Mouse (Mus musculus) thymus, adult 2 months (tissue): ENCODE data around the gene Actg1. TPM values are rescaled to one million over a fixed set of nuclear protein-coding genes. Genes with fewer than 3 reads are reported as not detected.
A peak's percentile ranks its signal among the peaks of the same experiment; 100 is the strongest.

Experiments
- DNase-seq: peaks from one replicate; pipeline ENCODE4 v3.0.0; 2021
- H3K27ac ChIP-seq: fragments of 200-500 bp; 2 replicates; pipeline ENCODE4 v1.5.1; 2012; ENCODE audit warnings: low read length, control low read depth; ENCODE audit not compliant: control insufficient read depth, insufficient read depth
- H3K27me3 ChIP-seq: fragments of 200-500 bp; 2 replicates; pipeline ENCODE4 v1.6.1; 2012; ENCODE audit warnings: mild to moderate bottlenecking, low read length, moderate library complexity, mixed read lengths; ENCODE audit not compliant: control insufficient read depth, insufficient read depth
- H3K36me3 ChIP-seq: fragments of 200-500 bp; 2 replicates; pipeline ENCODE4 v1.6.1; 2012; ENCODE audit warnings: mild to moderate bottlenecking, low read length, moderate library complexity; ENCODE audit not compliant: control insufficient read depth, insufficient read depth
- H3K4me1 ChIP-seq: fragments of 200-500 bp; replicated peaks from 2 replicates; pipeline ENCODE4 v1.6.1; 2012; ENCODE audit warnings: low read length; ENCODE audit not compliant: control insufficient read depth, insufficient read depth
- H3K4me3 ChIP-seq: fragments of 200-500 bp; 2 replicates; pipeline ENCODE4 v1.5.1; 2012; ENCODE audit warnings: mild to moderate bottlenecking, low read length, control low read depth, moderate library complexity; ENCODE audit not compliant: control insufficient read depth, insufficient read depth
- CTCF ChIP-seq: fragments of 200-500 bp; IDR thresholded peaks from 2 replicates; pipeline ENCODE4 v1.5.1; 2012; ENCODE audit warnings: mild to moderate bottlenecking, control low read depth, low read length, moderate library complexity, borderline replicate concordance; ENCODE audit not compliant: control insufficient read depth, poor library complexity, insufficient read depth; ENCODE audit errors: extremely low read depth
- POLR2A ChIP-seq: fragments of 200-500 bp; IDR thresholded peaks from 2 replicates; pipeline ENCODE4 v1.6.1; 2012; ENCODE audit warnings: mild to moderate bottlenecking, low read length, control low read depth, moderate library complexity; ENCODE audit not compliant: control insufficient read depth, poor library complexity, insufficient read depth; ENCODE audit errors: extremely low read depth
- WGBS: fragments of 180-500 bp; shearing (Covaris S2); methylation state at CpG from one replicate; pipeline ENCODE4 v1.1.7; 2018; 5-methylcytosine and 5-hydroxymethylcytosine counted together
- polyA plus RNA-seq: library from polyadenylated mRNA; depleted of rRNA; stranded (reverse); fragments of >200 nt; gene quantifications from 2 replicates; pipeline ENCODE4 v1.2.3, GENCODE M21; 2012

The Actg1 gene
- polyA plus RNA-seq, 1 experiment = 1,233 TPM

- TF ChIP-seq POLR2A (no peak), CTCF (no peak)
- peaks cover 2% of the 10 kb centered on the region; the same call in 1 of the 2 replicates for H3K36me3 ChIP-seq
- H3K27ac ChIP-seq = no peak overlapping the region
- no peaks in the 10 kb centered on the region for H3K27me3 ChIP-seq
- peaks cover 10% of the 10 kb centered on the region for H3K4me1 ChIP-seq
- DNase-seq = no peak
- no peak overlapping the region for H3K4me3 ChIP-seq
- 94% methylated on average over 17 of the region's 17 CpGs for WGBS
These were observed 28.2 kb upstream of the Actg1 start for GRCm38 (mm10) chr11:120376302-120377160.

GRCm38 (mm10) chr11:120375324-120375723, 27.0 kb upstream of the Actg1 start:
- Histone ChIP-seq H3K4me1 (peaks cover 10% of the 10 kb centered on the region), H3K27ac (no peak overlapping the region), H3K27me3 (no peaks in the 10 kb centered on the region), H3K4me3 (no peak overlapping the region), H3K36me3 (no peaks in the 10 kb centered on the region)
- no peak for TF ChIP-seq CTCF
- no peak for TF ChIP-seq POLR2A
- over 99% methylated on average over 10 of the region's 10 CpGs for WGBS
- DNase-seq = no peak

GRCm38 (mm10) chr11:120373820-120374586, 25.7 kb upstream of the Actg1 start:
- H3K27ac ChIP-seq = no peak overlapping the region
- WGBS = 97% methylated on average over 23 of the region's 23 CpGs
- H3K4me3 ChIP-seq = no peak overlapping the region
- H3K36me3 ChIP-seq = no peaks in the 10 kb centered on the region
- no peak for DNase-seq
- no peak for TF ChIP-seq CTCF
- TF ChIP-seq POLR2A = no peak
- peaks cover 10% of the 10 kb centered on the region for H3K4me1 ChIP-seq
- H3K27me3 ChIP-seq = no peaks in the 10 kb centered on the region

GRCm38 (mm10) chr11:120373025-120373424, 24.7 kb upstream of the Actg1 start:
- no peaks in the 10 kb centered on the region for H3K27me3 ChIP-seq
- DNase-seq = no peak
- H3K4me1 ChIP-seq = peaks cover 8% of the 10 kb centered on the region
- no peak overlapping the region for H3K27ac ChIP-seq
- no peak overlapping the region for H3K4me3 ChIP-seq
- 92% methylated on average over 13 of the region's 13 CpGs for WGBS
- TF ChIP-seq POLR2A (no peak), CTCF (no peak)
- no peaks in the 10 kb centered on the region for H3K36me3 ChIP-seq

- H3K4me3 ChIP-seq = no peak overlapping the region
- no peaks in the 10 kb centered on the region for H3K4me1 ChIP-seq
- whole genome bisulfite sequencing = 57% methylated on average over 8 of the region's 8 CpGs
- no peaks in the 10 kb centered on the region for H3K36me3 ChIP-seq
- H3K27ac ChIP-seq = no peak overlapping the region
- TF ChIP-seq POLR2A (no peak), CTCF (peak; percentile 96)
- peak; percentile 75 for DNase-seq
- H3K27me3 ChIP-seq = no peaks in the 10 kb centered on the region
These were observed 21.3 kb upstream of the Actg1 start for GRCm38 (mm10) chr11:120369656-120370055.

- DNase-seq = no peak
- H3K27me3 ChIP-seq = no peaks in the 10 kb centered on the region
- no peak for TF ChIP-seq CTCF
- no peak for TF ChIP-seq POLR2A
- no peak overlapping the region for H3K27ac ChIP-seq
- no peaks in the 10 kb centered on the region for H3K36me3 ChIP-seq
- H3K4me3 ChIP-seq = no peak overlapping the region
- H3K4me1 ChIP-seq = no peaks in the 10 kb centered on the region
- WGBS = 51% methylated on average over 7 of the region's 7 CpGs
These were observed 18.2 kb upstream of the Actg1 start for GRCm38 (mm10) chr11:120366443-120367027.
